Mouse (Mus musculus): ENCODE measurements at regions not wholly inside any gene's neighbourhood (a gene's known extent, or its start where the extent isn't known, plus 50 kb on each side); places are given as distances from the start of the nearest gene placed in this dataset.

DNA sequence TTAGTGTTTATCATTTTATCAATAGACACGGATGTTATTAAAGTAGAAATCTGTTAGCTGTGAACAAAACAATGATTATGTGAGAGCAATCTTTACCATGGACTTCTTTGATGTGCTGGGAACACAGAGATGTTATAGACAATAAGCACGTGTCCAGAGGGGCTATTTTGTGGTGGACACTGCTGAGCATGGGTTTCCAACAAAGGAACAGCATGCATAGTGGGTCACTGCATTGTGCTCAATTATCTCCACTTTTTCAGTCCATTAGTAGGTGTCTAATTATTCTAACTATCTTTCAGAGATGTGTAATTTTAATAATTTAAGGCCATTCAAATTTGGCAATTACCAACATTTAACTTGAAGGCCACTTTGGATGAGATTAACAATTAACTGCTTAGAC is 409.6 kb upstream of the Fam98a start:
- DNase-seq (ENCODE audit: low spot score): no peak
- no peak overlapping the region for H3K4me3 ChIP-seq
- 70% methylated on average over 2 of the region's 2 CpGs for WGBS
- H3K36me3 ChIP-seq (replicated peaks): no peaks in the 10 kb centered on the region
- H3K4me1 ChIP-seq: no peaks in the 10 kb centered on the region
- H3K27ac ChIP-seq (replicated peaks): no peak overlapping the region
- no peaks in the 10 kb centered on the region for H3K9me3 ChIP-seq
- H3K27me3 ChIP-seq (replicated peaks; ENCODE audit: low read depth, poor library complexity, severe bottlenecking): no peaks in the 10 kb centered on the region

- no peak for DNase-seq (ENCODE audit: low spot score)
- H3K27me3 ChIP-seq (replicated peaks; ENCODE audit: low read depth, poor library complexity, severe bottlenecking): no peaks in the 10 kb centered on the region
- no peaks in the 10 kb centered on the region for H3K9me3 ChIP-seq
- no peak overlapping the region for H3K27ac ChIP-seq (replicated peaks)
- H3K4me3 ChIP-seq: no peak overlapping the region
- WGBS: 91% methylated on average over 6 of the region's 6 CpGs
- no peaks in the 10 kb centered on the region for H3K4me1 ChIP-seq
- H3K36me3 ChIP-seq (replicated peaks): no peaks in the 10 kb centered on the region
Observed at GRCm38 (mm10) chr17:75936686-75937380, 385.1 kb upstream of the Fam98a start.

DNA sequence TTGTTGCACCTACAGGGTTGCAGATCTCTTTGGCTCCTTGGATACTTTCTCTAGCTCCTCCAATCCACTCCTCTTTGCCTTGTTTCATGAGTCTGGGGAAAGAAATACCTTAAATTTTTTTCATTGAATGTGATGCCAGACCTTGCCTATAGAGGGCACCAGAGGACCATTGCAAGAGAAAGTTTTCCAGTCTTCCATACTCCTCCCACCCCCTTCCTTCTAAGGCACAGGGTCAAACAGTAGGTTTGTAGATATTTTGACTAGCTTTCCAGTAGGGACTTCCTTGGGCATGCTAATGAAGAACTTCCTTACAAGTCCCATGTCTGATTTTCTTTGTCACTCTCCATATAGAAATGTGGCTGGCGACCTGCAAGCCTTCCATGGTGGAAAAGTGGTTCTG is 379.3 kb upstream of the Fam98a start:
- H3K4me3 ChIP-seq: no peak overlapping the region
- no peaks in the 10 kb centered on the region for H3K4me1 ChIP-seq
- 59% methylated on average over 1 of the region's 1 CpGs for WGBS
- H3K9me3 ChIP-seq: no peaks in the 10 kb centered on the region
- no peaks in the 10 kb centered on the region for H3K27me3 ChIP-seq (replicated peaks; ENCODE audit: low read depth, poor library complexity, severe bottlenecking)
- DNase-seq (ENCODE audit: low spot score): peak; percentile 40
- no peak overlapping the region for H3K27ac ChIP-seq (replicated peaks)
- H3K36me3 ChIP-seq (replicated peaks): no peaks in the 10 kb centered on the region

- Histone ChIP-seq H3K27me3 (replicated peaks; ENCODE audit: low read depth, poor library complexity, severe bottlenecking) (no peaks in the 10 kb centered on the region), H3K27ac (replicated peaks) (no peak overlapping the region), H3K4me1 (no peaks in the 10 kb centered on the region), H3K9me3 (no peaks in the 10 kb centered on the region), H3K36me3 (replicated peaks) (no peaks in the 10 kb centered on the region), H3K4me3 (no peak overlapping the region)
- 92% methylated on average over 2 of the region's 2 CpGs for WGBS
- DNase-seq (ENCODE audit: low spot score): no peak
Observed at GRCm38 (mm10) chr17:75920240-75920639, 368.5 kb upstream of the Fam98a start.

GRCm38 (mm10) chr17:75917020-75917419 is 365.3 kb upstream of the Fam98a start:
- Histone ChIP-seq H3K27me3 (replicated peaks; ENCODE audit: low read depth, poor library complexity, severe bottlenecking) (no peaks in the 10 kb centered on the region), H3K4me3 (no peak overlapping the region), H3K27ac (replicated peaks) (no peak overlapping the region), H3K9me3 (no peaks in the 10 kb centered on the region), H3K36me3 (replicated peaks) (no peaks in the 10 kb centered on the region), H3K4me1 (no peaks in the 10 kb centered on the region)
- no peak for DNase-seq (ENCODE audit: low spot score)
- 80% methylated on average over 4 of the region's 4 CpGs for WGBS

GRCm38 (mm10) chr17:75916590-75916989 is 364.8 kb upstream of the Fam98a start:
- no peak for DNase-seq (ENCODE audit: low spot score)
- Histone ChIP-seq H3K27me3 (replicated peaks; ENCODE audit: low read depth, poor library complexity, severe bottlenecking) (no peaks in the 10 kb centered on the region), H3K36me3 (replicated peaks) (no peaks in the 10 kb centered on the region), H3K4me3 (no peak overlapping the region), H3K27ac (replicated peaks) (no peak overlapping the region), H3K4me1 (no peaks in the 10 kb centered on the region), H3K9me3 (no peaks in the 10 kb centered on the region)
- 92% methylated on average over 2 of the region's 2 CpGs for WGBS

DNA sequence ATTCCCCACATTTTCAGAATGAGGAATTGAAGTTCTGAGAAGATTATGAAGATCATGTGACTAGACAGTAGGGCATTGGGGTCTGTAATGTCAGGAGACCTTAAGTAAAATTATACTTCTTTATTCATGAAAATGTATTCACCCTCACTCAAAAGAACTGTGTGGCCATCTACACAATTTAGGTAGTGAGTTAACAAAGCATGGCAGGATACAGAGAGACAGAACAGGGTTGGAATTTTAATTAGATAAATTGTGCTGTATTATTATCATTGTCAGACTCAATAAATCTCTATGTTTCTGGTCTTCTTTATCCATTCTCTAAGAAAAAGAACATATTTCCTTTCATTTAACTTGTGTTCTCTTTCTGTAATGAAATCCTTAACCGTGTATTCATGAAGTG is 363.5 kb upstream of the Fam98a start:
- no peaks in the 10 kb centered on the region for H3K36me3 ChIP-seq (replicated peaks)
- no peaks in the 10 kb centered on the region for H3K9me3 ChIP-seq
- 84% methylated on average over 1 of the region's 1 CpGs for WGBS
- no peaks in the 10 kb centered on the region for H3K4me1 ChIP-seq
- H3K27ac ChIP-seq (replicated peaks): no peak overlapping the region
- DNase-seq (ENCODE audit: low spot score): no peak
- no peak overlapping the region for H3K4me3 ChIP-seq
- H3K27me3 ChIP-seq (replicated peaks; ENCODE audit: low read depth, poor library complexity, severe bottlenecking): no peaks in the 10 kb centered on the region

- no peak for DNase-seq (ENCODE audit: low spot score)
- H3K9me3 ChIP-seq: no peaks in the 10 kb centered on the region
- H3K4me3 ChIP-seq: no peak overlapping the region
- H3K36me3 ChIP-seq (replicated peaks): no peaks in the 10 kb centered on the region
- H3K4me1 ChIP-seq: no peaks in the 10 kb centered on the region
- H3K27ac ChIP-seq (replicated peaks): no peak overlapping the region
- WGBS: 87% methylated on average over 3 of the region's 3 CpGs
- H3K27me3 ChIP-seq (replicated peaks; ENCODE audit: low read depth, poor library complexity, severe bottlenecking): no peaks in the 10 kb centered on the region
Observed at GRCm38 (mm10) chr17:75907085-75907484, 355.3 kb upstream of the Fam98a start.

DNA sequence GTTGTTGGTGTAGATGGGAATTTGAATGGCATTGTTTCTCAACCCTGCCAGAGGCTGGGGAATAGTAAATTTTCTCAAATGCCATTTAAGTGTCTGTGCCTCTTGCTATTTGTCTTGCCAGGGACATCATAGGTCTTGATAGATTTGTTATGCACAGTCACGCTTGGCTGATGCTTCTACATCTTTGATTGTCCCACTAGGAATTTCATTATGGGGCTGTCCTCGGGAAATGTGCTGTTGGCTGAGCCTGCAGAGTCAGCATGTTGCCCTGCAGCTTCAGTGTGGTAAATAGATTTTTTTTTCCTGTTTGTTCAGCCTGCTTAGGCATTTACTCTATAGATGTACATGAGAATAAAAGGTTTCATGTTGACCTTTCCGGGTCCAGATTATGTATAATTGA is 354.9 kb upstream of the Fam98a start:
- 77% methylated on average over 3 of the region's 3 CpGs for WGBS
- DNase-seq (ENCODE audit: low spot score): no peak
- Histone ChIP-seq H3K27ac (replicated peaks) (no peak overlapping the region), H3K4me3 (no peak overlapping the region), H3K9me3 (no peaks in the 10 kb centered on the region), H3K36me3 (replicated peaks) (no peaks in the 10 kb centered on the region), H3K4me1 (no peaks in the 10 kb centered on the region), H3K27me3 (replicated peaks; ENCODE audit: low read depth, poor library complexity, severe bottlenecking) (no peaks in the 10 kb centered on the region)

- Histone ChIP-seq H3K4me3 (no peak overlapping the region), H3K27me3 (replicated peaks; ENCODE audit: low read depth, poor library complexity, severe bottlenecking) (no peaks in the 10 kb centered on the region), H3K36me3 (replicated peaks) (no peaks in the 10 kb centered on the region), H3K9me3 (no peaks in the 10 kb centered on the region), H3K4me1 (no peaks in the 10 kb centered on the region), H3K27ac (replicated peaks) (no peak overlapping the region)
- 91% methylated on average over 6 of the region's 6 CpGs for WGBS
- no peak for DNase-seq (ENCODE audit: low spot score)
Observed at GRCm38 (mm10) chr17:75895436-75895835, 343.7 kb upstream of the Fam98a start.

- 86% methylated on average over 4 of the region's 4 CpGs for WGBS
- no peak overlapping the region for H3K4me3 ChIP-seq
- no peaks in the 10 kb centered on the region for H3K4me1 ChIP-seq
- no peak overlapping the region for H3K27ac ChIP-seq (replicated peaks)
- no peaks in the 10 kb centered on the region for H3K9me3 ChIP-seq
- no peak for DNase-seq (ENCODE audit: low spot score)
- H3K36me3 ChIP-seq (replicated peaks): no peaks in the 10 kb centered on the region
- H3K27me3 ChIP-seq (replicated peaks; ENCODE audit: low read depth, poor library complexity, severe bottlenecking): no peaks in the 10 kb centered on the region
Observed at GRCm38 (mm10) chr17:75894934-75895333, 343.2 kb upstream of the Fam98a start.

DNA sequence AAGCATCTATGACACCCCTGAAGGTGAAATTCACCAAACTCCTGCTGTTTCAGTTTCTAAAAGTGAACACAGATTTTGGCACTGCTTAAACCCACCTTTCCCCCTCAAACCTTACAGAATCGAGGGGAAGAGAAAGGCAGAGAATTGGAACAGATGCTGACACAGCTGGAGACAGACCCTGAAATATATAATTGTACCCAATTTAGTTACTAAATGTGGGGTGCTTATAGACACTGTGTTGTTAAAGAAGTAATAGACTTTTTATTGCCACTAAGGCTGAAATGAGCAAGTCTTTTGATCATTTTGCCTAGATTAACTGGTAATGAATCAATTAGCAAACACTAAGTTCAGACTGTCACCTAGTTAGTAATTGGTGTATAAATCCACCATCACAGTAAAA is 341.8 kb upstream of the Fam98a start:
- no peak for DNase-seq (ENCODE audit: low spot score)
- Histone ChIP-seq H3K4me1 (no peaks in the 10 kb centered on the region), H3K27ac (replicated peaks) (no peak overlapping the region), H3K4me3 (no peak overlapping the region), H3K9me3 (no peaks in the 10 kb centered on the region), H3K27me3 (replicated peaks; ENCODE audit: low read depth, poor library complexity, severe bottlenecking) (no peaks in the 10 kb centered on the region), H3K36me3 (replicated peaks) (no peaks in the 10 kb centered on the region)
- WGBS: 73% methylated on average over 1 of the region's 1 CpGs

DNA sequence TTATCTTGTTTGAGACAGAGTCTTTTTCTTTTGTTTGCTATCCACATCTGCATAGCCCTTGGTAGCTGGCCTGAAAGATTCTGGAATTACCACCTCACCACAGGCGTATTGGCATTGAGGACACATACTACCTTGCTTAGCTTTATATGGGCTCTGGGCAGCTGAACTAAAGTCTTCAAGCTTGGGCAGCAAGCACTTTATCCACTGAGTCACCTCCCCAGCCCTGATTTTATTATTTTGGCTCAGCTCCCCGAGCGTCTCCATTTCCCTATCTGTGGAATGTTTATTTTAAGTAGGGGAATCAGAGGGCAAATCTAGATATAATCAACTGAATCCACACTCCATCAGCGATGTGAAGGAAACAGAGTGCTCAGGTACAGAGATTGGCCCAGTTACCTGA is 340.4 kb upstream of the Fam98a start:
- no peak for DNase-seq (ENCODE audit: low spot score)
- Histone ChIP-seq H3K27ac (replicated peaks) (no peak overlapping the region), H3K36me3 (replicated peaks) (no peaks in the 10 kb centered on the region), H3K4me3 (no peak overlapping the region), H3K4me1 (no peaks in the 10 kb centered on the region), H3K9me3 (no peaks in the 10 kb centered on the region), H3K27me3 (replicated peaks; ENCODE audit: low read depth, poor library complexity, severe bottlenecking) (no peaks in the 10 kb centered on the region)
- 87% methylated on average over 4 of the region's 4 CpGs for WGBS

DNA sequence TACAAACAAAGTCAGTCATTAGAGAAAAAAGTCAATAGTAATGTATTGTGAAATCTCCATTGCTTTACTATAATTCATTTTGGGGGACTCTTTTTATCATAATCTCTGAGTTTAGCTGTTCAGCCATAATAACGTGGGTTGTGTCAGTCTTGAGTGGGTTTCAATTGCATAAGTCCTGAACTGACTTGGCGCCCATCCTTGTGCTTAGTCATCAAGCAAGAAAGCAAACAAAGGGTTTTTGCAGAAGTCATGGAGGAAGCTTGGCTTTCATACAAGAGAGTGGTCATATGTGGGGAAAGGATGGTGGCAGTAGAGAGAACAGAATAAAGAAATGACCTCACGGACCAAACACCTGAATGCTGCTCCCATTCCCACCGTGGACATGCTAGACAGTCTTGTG is 339.8 kb upstream of the Fam98a start:
- WGBS: 89% methylated on average over 4 of the region's 4 CpGs
- Histone ChIP-seq H3K9me3 (no peaks in the 10 kb centered on the region), H3K4me1 (no peaks in the 10 kb centered on the region), H3K27ac (replicated peaks) (no peak overlapping the region), H3K27me3 (replicated peaks; ENCODE audit: low read depth, poor library complexity, severe bottlenecking) (no peaks in the 10 kb centered on the region), H3K36me3 (replicated peaks) (no peaks in the 10 kb centered on the region), H3K4me3 (no peak overlapping the region)
- DNase-seq (ENCODE audit: low spot score): no peak
